Mouse (Mus musculus) CD4-positive helper T cell, adult 2 months (primary cell): ENCODE data around the gene Chsy1.

Experiments used
- DNase-seq: peaks from one replicate; pipeline ENCODE4 v3.0.0-alpha.2; 2012; ENCODE audit warnings: low read depth, missing footprints, low spot score

The Chsy1 gene

GRCm38 (mm10) chr7:66109855-66110635, 730 bp downstream of the Chsy1 start:
- peak; percentile 57 for DNase-seq

GRCm38 (mm10) chr7:66110636-66111112, 1.4 kb downstream of the Chsy1 start:
- peak; percentile 27 for DNase-seq

- no peak for DNase-seq
Measured at GRCm38 (mm10) chr7:66111211-66111610, 1.9 kb downstream of the Chsy1 start.

- no peak for DNase-seq
Measured at GRCm38 (mm10) chr7:66113561-66113960, 4.2 kb downstream of the Chsy1 start.

- DNase-seq: peak; percentile 66
Measured at GRCm38 (mm10) chr7:66115821-66116343, 6.6 kb downstream of the Chsy1 start.

- DNase-seq: no peak
Measured at GRCm38 (mm10) chr7:66116906-66117482, 7.7 kb downstream of the Chsy1 start.

- no peak for DNase-seq
Measured at GRCm38 (mm10) chr7:66118046-66118445, 8.7 kb downstream of the Chsy1 start.

- DNase-seq: no peak
Measured at GRCm38 (mm10) chr7:66118796-66119195, 9.5 kb downstream of the Chsy1 start.

GRCm38 (mm10) chr7:66120139-66120538, 10.8 kb downstream of the Chsy1 start:
- DNase-seq: no peak

GRCm38 (mm10) chr7:66120702-66121396, 11.5 kb downstream of the Chsy1 start:
- no peak for DNase-seq

- no peak for DNase-seq
Measured at GRCm38 (mm10) chr7:66124551-66124968, 15.2 kb downstream of the Chsy1 start.

GRCm38 (mm10) chr7:66125368-66125767, 16.1 kb downstream of the Chsy1 start:
- no peak for DNase-seq

- DNase-seq: no peak
Measured at GRCm38 (mm10) chr7:66127951-66128645, 18.8 kb downstream of the Chsy1 start.

- DNase-seq: no peak
Measured at GRCm38 (mm10) chr7:66128857-66129256, 19.5 kb downstream of the Chsy1 start.

GRCm38 (mm10) chr7:66130296-66130695, 21.0 kb downstream of the Chsy1 start:
- no peak for DNase-seq

- no peak for DNase-seq
Measured at GRCm38 (mm10) chr7:66131776-66132421, 22.6 kb downstream of the Chsy1 start.

GRCm38 (mm10) chr7:66134154-66134553, 24.8 kb downstream of the Chsy1 start:
- DNase-seq: no peak

- no peak for DNase-seq
Measured at GRCm38 (mm10) chr7:66135644-66136043, 26.3 kb downstream of the Chsy1 start.

GRCm38 (mm10) chr7:66136187-66136586, 26.9 kb downstream of the Chsy1 start:
- no peak for DNase-seq

- no peak for DNase-seq
Measured at GRCm38 (mm10) chr7:66137309-66137708, 28.0 kb downstream of the Chsy1 start.

- DNase-seq: no peak
Measured at GRCm38 (mm10) chr7:66138301-66138700, 29.0 kb downstream of the Chsy1 start.
